Mouse (Mus musculus) lung, postnatal 0 days (tissue): Measurements from ENCODE around the gene Tfr2.

Experiments used
- CTCF ChIP-seq: IDR thresholded peaks from 2 replicates; pipeline ENCODE4 v1.5.1; 2016; ENCODE audit warnings: antibody characterized with exemption, mild to moderate bottlenecking
- EP300 ChIP-seq: IDR thresholded peaks from 2 replicates; pipeline ENCODE4 v1.6.1; 2016; ENCODE audit warnings: antibody characterized with exemption, mild to moderate bottlenecking, control low read depth

DNA sequence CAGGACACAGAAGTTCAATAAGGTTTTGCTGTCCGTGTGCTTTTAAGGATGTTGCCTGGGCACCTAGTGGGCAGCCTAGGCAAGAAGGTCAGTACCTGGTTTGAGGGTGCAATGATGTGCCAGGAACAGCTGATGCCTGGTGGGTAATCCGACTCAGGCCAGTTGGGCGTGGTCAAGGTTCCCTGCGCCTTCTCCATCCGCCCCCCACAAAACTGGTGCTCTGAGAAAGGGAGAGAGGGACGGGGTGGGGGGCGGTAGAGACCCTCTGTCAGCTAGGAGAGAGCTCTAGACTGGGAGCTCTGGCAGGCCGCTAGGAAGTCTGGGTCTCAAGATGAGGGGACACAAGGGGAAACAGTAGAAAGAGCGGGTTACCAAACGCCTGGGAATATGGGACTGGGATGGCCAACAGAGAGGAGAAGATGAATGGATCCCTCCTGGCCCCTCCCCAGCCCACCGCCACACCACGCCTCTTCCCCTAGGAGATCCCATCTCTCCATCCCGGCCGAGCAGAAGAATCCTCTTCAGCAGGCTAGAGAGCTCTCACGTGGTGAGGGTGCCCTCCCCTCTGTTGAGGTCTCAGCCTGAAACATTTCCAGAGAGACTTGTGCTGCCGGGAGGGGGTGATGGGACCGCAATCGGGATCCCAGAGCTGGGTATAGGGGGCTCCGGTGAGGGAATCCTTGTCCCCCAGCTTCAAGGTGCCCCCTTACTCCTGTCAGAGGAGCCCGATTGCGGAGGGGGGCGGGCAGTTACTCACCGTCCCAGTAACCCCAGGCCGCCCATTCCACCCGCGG, 38.4 kb downstream of the Tfr2 start:
- TF ChIP-seq EP300 (no peak), CTCF (no peak)
